Mouse (Mus musculus): Measurements from ENCODE around the gene Sdr9c7. TPM values are rescaled to one million over a fixed set of nuclear protein-coding genes. Genes with fewer than 3 reads are reported as not detected.
A peak's percentile ranks its signal among the peaks of the same experiment; 100 is the strongest.

Gene Sdr9c7
- total and polyA plus RNA-seq, 2 experiments from 2014 or later, result 0.99 TPM; not detected in 1

- no peak overlapping the region for H3K4me3 ChIP-seq (ENCODE audit: low read depth, low read length)
- no peak overlapping the region for H3K27ac ChIP-seq (ENCODE audit: low read depth, low read length)
- H3K4me1 ChIP-seq (ENCODE audit: insufficient read depth, low read length), result no peaks in the 10 kb centered on the region
- H3K9me3 ChIP-seq (ENCODE audit: low read length), result no peaks in the 10 kb centered on the region
- WGBS, result 55% methylated on average over 2 of the region's 2 CpGs
- ATAC-seq (ENCODE audit: low FRiP score) (no peak), DNase-seq (ENCODE audit: low spot score) (no peak)
- no peak overlapping the region for H3K9ac ChIP-seq (replicated peaks; ENCODE audit: low read length, poor library complexity, severe bottlenecking)
- no peaks in the 10 kb centered on the region for H3K27me3 ChIP-seq (ENCODE audit: insufficient read depth, low read length)
- TF ChIP-seq CTCF (IDR thresholded peaks at IDR 0.05), result no peak
- H3K4me2 ChIP-seq (ENCODE audit: low read depth, low read length, poor library complexity, severe bottlenecking), result no peak overlapping the region
- H3K36me3 ChIP-seq (ENCODE audit: insufficient read depth, low read length), result no peaks in the 10 kb centered on the region
Measured at GRCm38 (mm10) chr10:127877681-127878080, 20.6 kb upstream of the Sdr9c7 start.

GRCm38 (mm10) chr10:127878262-127879057 lies 19.9 kb upstream of the Sdr9c7 start:
- Histone ChIP-seq H3K27me3 (ENCODE audit: insufficient read depth, low read length) (no peaks in the 10 kb centered on the region), H3K9ac (replicated peaks; ENCODE audit: low read length, poor library complexity, severe bottlenecking) (no peak overlapping the region), H3K9me3 (ENCODE audit: low read length) (no peaks in the 10 kb centered on the region), H3K4me1 (ENCODE audit: insufficient read depth, low read length) (no peaks in the 10 kb centered on the region), H3K4me2 (ENCODE audit: low read depth, low read length, poor library complexity, severe bottlenecking) (no peak overlapping the region), H3K4me3 (ENCODE audit: low read depth, low read length) (no peak overlapping the region), H3K27ac (ENCODE audit: low read depth, low read length) (no peak overlapping the region), H3K36me3 (ENCODE audit: insufficient read depth, low read length) (no peaks in the 10 kb centered on the region)
- WGBS, result 81% methylated on average over 3 of the region's 3 CpGs
- DNase-seq (ENCODE audit: low spot score) (no peak), ATAC-seq (ENCODE audit: low FRiP score) (no peak)
- TF ChIP-seq CTCF (IDR thresholded peaks at IDR 0.05), result no peak

GRCm38 (mm10) chr10:127879155-127879688 lies 19.1 kb upstream of the Sdr9c7 start:
- 89% methylated on average over 3 of the region's 3 CpGs for WGBS
- no peaks in the 10 kb centered on the region for H3K27me3 ChIP-seq (ENCODE audit: insufficient read depth, low read length)
- no peak overlapping the region for H3K4me3 ChIP-seq (ENCODE audit: low read depth, low read length)
- no peak overlapping the region for H3K27ac ChIP-seq (ENCODE audit: low read depth, low read length)
- no peak for DNase-seq (ENCODE audit: low spot score)
- no peak for ATAC-seq (ENCODE audit: low FRiP score)
- no peaks in the 10 kb centered on the region for H3K4me1 ChIP-seq (ENCODE audit: insufficient read depth, low read length)
- no peaks in the 10 kb centered on the region for H3K36me3 ChIP-seq (ENCODE audit: insufficient read depth, low read length)
- no peak overlapping the region for H3K9ac ChIP-seq (replicated peaks; ENCODE audit: low read length, poor library complexity, severe bottlenecking)
- no peak for TF ChIP-seq CTCF (IDR thresholded peaks at IDR 0.05)
- no peaks in the 10 kb centered on the region for H3K9me3 ChIP-seq (ENCODE audit: low read length)
- no peak overlapping the region for H3K4me2 ChIP-seq (ENCODE audit: low read depth, low read length, poor library complexity, severe bottlenecking)

GRCm38 (mm10) chr10:127881041-127881440 lies 17.3 kb upstream of the Sdr9c7 start:
- no peak overlapping the region for H3K4me2 ChIP-seq (ENCODE audit: low read depth, low read length, poor library complexity, severe bottlenecking)
- DNase-seq (ENCODE audit: low spot score) (no peak), ATAC-seq (ENCODE audit: low FRiP score) (no peak)
- H3K4me1 ChIP-seq (ENCODE audit: insufficient read depth, low read length), result no peaks in the 10 kb centered on the region
- H3K36me3 ChIP-seq (ENCODE audit: insufficient read depth, low read length), result no peaks in the 10 kb centered on the region
- H3K9ac ChIP-seq (replicated peaks; ENCODE audit: low read length, poor library complexity, severe bottlenecking), result no peak overlapping the region
- no peaks in the 10 kb centered on the region for H3K27me3 ChIP-seq (ENCODE audit: insufficient read depth, low read length)
- H3K9me3 ChIP-seq (ENCODE audit: low read length), result no peaks in the 10 kb centered on the region
- no peak overlapping the region for H3K4me3 ChIP-seq (ENCODE audit: low read depth, low read length)
- TF ChIP-seq CTCF (IDR thresholded peaks at IDR 0.05), result 0 out of 2 replicates have a peak, but pooled peaks have one; percentile 1
- H3K27ac ChIP-seq (ENCODE audit: low read depth, low read length), result no peak overlapping the region
- 86% methylated on average over 4 of the region's 4 CpGs for WGBS

GRCm38 (mm10) chr10:127886551-127886950 lies 11.8 kb upstream of the Sdr9c7 start:
- no peaks in the 10 kb centered on the region for H3K36me3 ChIP-seq (ENCODE audit: insufficient read depth, low read length)
- H3K27ac ChIP-seq (ENCODE audit: low read depth, low read length), result no peak overlapping the region
- no peak for TF ChIP-seq CTCF (IDR thresholded peaks at IDR 0.05)
- no peaks in the 10 kb centered on the region for H3K27me3 ChIP-seq (ENCODE audit: insufficient read depth, low read length)
- ATAC-seq (ENCODE audit: low FRiP score) (no peak), DNase-seq (ENCODE audit: low spot score) (no peak)
- no peaks in the 10 kb centered on the region for H3K9me3 ChIP-seq (ENCODE audit: low read length)
- 73% methylated on average over 1 of the region's 1 CpGs for WGBS
- H3K4me2 ChIP-seq (ENCODE audit: low read depth, low read length, poor library complexity, severe bottlenecking), result no peak overlapping the region
- no peak overlapping the region for H3K4me3 ChIP-seq (ENCODE audit: low read depth, low read length)
- no peaks in the 10 kb centered on the region for H3K4me1 ChIP-seq (ENCODE audit: insufficient read depth, low read length)
- H3K9ac ChIP-seq (replicated peaks; ENCODE audit: low read length, poor library complexity, severe bottlenecking), result no peak overlapping the region

GRCm38 (mm10) chr10:127886971-127887370 lies 11.3 kb upstream of the Sdr9c7 start:
- Histone ChIP-seq H3K27me3 (ENCODE audit: insufficient read depth, low read length) (no peaks in the 10 kb centered on the region), H3K4me2 (ENCODE audit: low read depth, low read length, poor library complexity, severe bottlenecking) (no peak overlapping the region), H3K36me3 (ENCODE audit: insufficient read depth, low read length) (no peaks in the 10 kb centered on the region), H3K9ac (replicated peaks; ENCODE audit: low read length, poor library complexity, severe bottlenecking) (no peak overlapping the region), H3K4me3 (ENCODE audit: low read depth, low read length) (no peak overlapping the region), H3K9me3 (ENCODE audit: low read length) (no peaks in the 10 kb centered on the region), H3K4me1 (ENCODE audit: insufficient read depth, low read length) (no peaks in the 10 kb centered on the region), H3K27ac (ENCODE audit: low read depth, low read length) (no peak overlapping the region)
- no peak for TF ChIP-seq CTCF (IDR thresholded peaks at IDR 0.05)
- ATAC-seq (ENCODE audit: low FRiP score), result no peak
- 79% methylated on average over 4 of the region's 4 CpGs for WGBS
- DNase-seq (ENCODE audit: low spot score), result no peak

Data from midbrain, postnatal 0 days (tissue).